Mouse (Mus musculus): Measurements from ENCODE around the gene Patl1.

DNA sequence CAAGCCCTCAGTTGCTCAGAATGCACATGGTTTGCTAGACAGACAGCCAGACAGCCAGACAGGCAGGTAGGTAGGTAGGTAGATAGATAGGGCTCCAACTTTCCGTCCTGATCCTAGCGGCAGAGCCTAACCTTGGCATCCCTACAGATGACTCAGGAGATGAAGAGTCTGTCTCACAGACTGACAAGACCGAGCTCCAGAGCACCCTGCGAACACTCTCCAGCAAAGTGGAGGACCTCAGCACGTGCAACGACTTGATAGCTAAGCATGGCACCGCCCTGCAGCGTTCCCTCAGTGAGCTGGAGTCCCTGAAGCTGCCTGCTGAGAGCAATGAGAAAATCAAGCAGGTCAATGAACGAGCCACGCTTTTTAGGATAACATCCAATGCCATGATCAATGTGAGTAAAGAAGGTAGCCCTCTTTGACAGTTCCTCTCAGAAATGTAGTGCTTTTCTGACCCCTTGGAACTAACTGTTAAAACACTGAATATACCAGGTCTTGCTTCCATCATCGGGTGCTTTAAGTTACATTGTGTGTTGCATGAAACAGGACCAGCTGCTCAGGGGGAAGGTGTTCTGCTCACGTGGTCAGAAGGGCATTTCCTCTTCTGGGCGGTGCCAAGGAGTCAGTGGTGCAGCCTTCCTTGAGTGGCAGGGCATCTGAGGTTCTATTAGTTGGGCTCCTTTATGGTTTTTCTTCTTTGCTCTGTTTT is 61.5 kb downstream of the Patl1 start:
- no peak for TF ChIP-seq CTCF (IDR thresholded peaks at IDR 0.05; ENCODE audit: borderline replicate concordance, control insufficient read depth, extremely low read depth, insufficient read depth, low read length, poor library complexity)
- TF ChIP-seq POLR2A (IDR thresholded peaks at IDR 0.05; ENCODE audit: control insufficient read depth, extremely low read depth, insufficient read depth, low read length, poor library complexity), result no peak

All from thymus, adult 2 months (tissue).